Mouse (Mus musculus): ENCODE results near the gene Prrc2b. TPM values are rescaled to one million over a fixed set of nuclear protein-coding genes. Genes with fewer than 3 reads are reported as not detected.
A peak's percentile ranks its signal among the peaks of the same experiment; 100 is the strongest.

Gene Prrc2b
- total and polyA plus RNA-seq, 3 experiments, result 39.3 to 82.6 (median 78.3) TPM

- TF ChIP-seq CTCF (IDR thresholded peaks at IDR 0.05), result peak; percentile 72
- no peak for TF ChIP-seq POLR2A (IDR thresholded peaks at IDR 0.05; ENCODE audit: insufficient read depth, low read depth, low read length)
- TF ChIP-seq EP300 (IDR thresholded peaks at IDR 0.05; ENCODE audit: insufficient read depth, low read depth, low read length), result peak; percentile 71; the same call in 1 of the 2 replicates
- Histone ChIP-seq H3K4me1 (ENCODE audit: control insufficient read depth, insufficient read depth, low read length) (no peaks in the 10 kb centered on the region; the same call in 1 of the 2 replicates), H3K4me3 (no peak overlapping the region), H3K9ac (ENCODE audit: low read depth, low read length) (no peak overlapping the region), H3K27ac (no peak overlapping the region), H3K27me3 (ENCODE audit: control insufficient read depth, insufficient read depth, low read length) (no peaks in the 10 kb centered on the region), H3K79me2 (replicated peaks; ENCODE audit: control insufficient read depth, insufficient read depth, low read length) (peaks cover 2% of the 10 kb centered on the region), H3K36me3 (ENCODE audit: control insufficient read depth, insufficient read depth, low read length) (no peaks in the 10 kb centered on the region)
- intact Hi-C loops (cut with DNase I), result loop anchor here (2.0 to 10.0 kb wide), 3 partner anchors 41 to 277 kb away; partner anchors contain the start of gene Prrc2b
- DNase-seq, result peak; percentile 64 to 71
- WGBS, result 73% methylated on average over 17 of the region's 18 CpGs
Observed at GRCm38 (mm10) chr2:32191872-32192507, 41.1 kb downstream of the Prrc2b start.

GRCm38 (mm10) chr2:32198977-32199376 lies 48.1 kb downstream of the Prrc2b start:
- Histone ChIP-seq H3K27ac (no peak overlapping the region), H3K9ac (ENCODE audit: low read depth, low read length) (no peak overlapping the region), H3K27me3 (ENCODE audit: control insufficient read depth, insufficient read depth, low read length) (no peaks in the 10 kb centered on the region), H3K4me3 (no peak overlapping the region), H3K36me3 (ENCODE audit: control insufficient read depth, insufficient read depth, low read length) (no peaks in the 10 kb centered on the region), H3K79me2 (replicated peaks; ENCODE audit: control insufficient read depth, insufficient read depth, low read length) (peaks cover 1% of the 10 kb centered on the region; the same call in 1 of the 2 replicates), H3K4me1 (ENCODE audit: control insufficient read depth, insufficient read depth, low read length) (no peaks in the 10 kb centered on the region)
- WGBS, result 77% methylated on average over 11 of the region's 11 CpGs
- no peak for TF ChIP-seq POLR2A (IDR thresholded peaks at IDR 0.05; ENCODE audit: insufficient read depth, low read depth, low read length)
- no peak for TF ChIP-seq CTCF (IDR thresholded peaks at IDR 0.05)
- TF ChIP-seq EP300 (IDR thresholded peaks at IDR 0.05; ENCODE audit: insufficient read depth, low read depth, low read length), result no peak
- intact Hi-C loops (cut with DNase I), result loop anchor here (10.0 kb wide), 1 partner anchor 284 kb away; no protein-coding TSS in a partner anchor
- no peak for DNase-seq

GRCm38 (mm10) chr2:32200033-32200432 lies 49.2 kb downstream of the Prrc2b start:
- intact Hi-C loops (cut with DNase I), result no loop called here
- Histone ChIP-seq H3K4me3 (no peak overlapping the region), H3K36me3 (ENCODE audit: control insufficient read depth, insufficient read depth, low read length) (no peaks in the 10 kb centered on the region), H3K79me2 (replicated peaks; ENCODE audit: control insufficient read depth, insufficient read depth, low read length) (0 out of 2 replicates have a peak, but pooled peaks cover 1% of the 10 kb centered on the region), H3K27ac (no peak overlapping the region), H3K9ac (ENCODE audit: low read depth, low read length) (no peak overlapping the region), H3K27me3 (ENCODE audit: control insufficient read depth, insufficient read depth, low read length) (no peaks in the 10 kb centered on the region), H3K4me1 (ENCODE audit: control insufficient read depth, insufficient read depth, low read length) (no peaks in the 10 kb centered on the region)
- DNase-seq, result no peak
- 86% methylated on average over 4 of the region's 4 CpGs for WGBS
- no peak for TF ChIP-seq EP300 (IDR thresholded peaks at IDR 0.05; ENCODE audit: insufficient read depth, low read depth, low read length)
- no peak for TF ChIP-seq POLR2A (IDR thresholded peaks at IDR 0.05; ENCODE audit: insufficient read depth, low read depth, low read length)
- no peak for TF ChIP-seq CTCF (IDR thresholded peaks at IDR 0.05)

GRCm38 (mm10) chr2:32200712-32201111 lies 49.8 kb downstream of the Prrc2b start:
- H3K4me3 ChIP-seq, result no peak overlapping the region
- H3K27ac ChIP-seq, result no peak overlapping the region
- WGBS, result 95% methylated on average over 11 of the region's 11 CpGs
- TF ChIP-seq EP300 (IDR thresholded peaks at IDR 0.05; ENCODE audit: insufficient read depth, low read depth, low read length) (no peak), POLR2A (IDR thresholded peaks at IDR 0.05; ENCODE audit: insufficient read depth, low read depth, low read length) (no peak)
- H3K4me1 ChIP-seq (ENCODE audit: control insufficient read depth, insufficient read depth, low read length), result no peaks in the 10 kb centered on the region
- H3K36me3 ChIP-seq (ENCODE audit: control insufficient read depth, insufficient read depth, low read length), result no peaks in the 10 kb centered on the region
- H3K27me3 ChIP-seq (ENCODE audit: control insufficient read depth, insufficient read depth, low read length), result no peaks in the 10 kb centered on the region
- intact Hi-C loops (cut with DNase I), result no loop called here
- DNase-seq, result no peak
- H3K79me2 ChIP-seq (replicated peaks; ENCODE audit: control insufficient read depth, insufficient read depth, low read length), result 0 out of 2 replicates have a peak, but pooled peaks cover 1% of the 10 kb centered on the region
- H3K9ac ChIP-seq (ENCODE audit: low read depth, low read length), result no peak overlapping the region

GRCm38 (mm10) chr2:32201527-32201926 lies 50.6 kb downstream of the Prrc2b start:
- Histone ChIP-seq H3K36me3 (ENCODE audit: control insufficient read depth, insufficient read depth, low read length) (no peaks in the 10 kb centered on the region), H3K27ac (no peak overlapping the region), H3K79me2 (replicated peaks; ENCODE audit: control insufficient read depth, insufficient read depth, low read length) (0 out of 2 replicates have a peak, but pooled peaks cover 1% of the 10 kb centered on the region), H3K9ac (ENCODE audit: low read depth, low read length) (no peak overlapping the region), H3K27me3 (ENCODE audit: control insufficient read depth, insufficient read depth, low read length) (no peaks in the 10 kb centered on the region), H3K4me3 (no peak overlapping the region), H3K4me1 (ENCODE audit: control insufficient read depth, insufficient read depth, low read length) (no peaks in the 10 kb centered on the region)
- intact Hi-C loops (cut with DNase I), result no loop called here
- WGBS, result 52% methylated on average over 7 of the region's 7 CpGs
- TF ChIP-seq CTCF (IDR thresholded peaks at IDR 0.05) (no peak), POLR2A (IDR thresholded peaks at IDR 0.05; ENCODE audit: insufficient read depth, low read depth, low read length) (no peak), EP300 (IDR thresholded peaks at IDR 0.05; ENCODE audit: insufficient read depth, low read depth, low read length) (no peak)
- DNase-seq, result no peak

GRCm38 (mm10) chr2:32203853-32204252 lies 53.0 kb downstream of the Prrc2b start:
- DNase-seq, result no peak
- Histone ChIP-seq H3K9ac (ENCODE audit: low read depth, low read length) (no peak overlapping the region), H3K79me2 (replicated peaks; ENCODE audit: control insufficient read depth, insufficient read depth, low read length) (no peaks in the 10 kb centered on the region), H3K27ac (no peak overlapping the region), H3K4me1 (ENCODE audit: control insufficient read depth, insufficient read depth, low read length) (no peaks in the 10 kb centered on the region), H3K36me3 (ENCODE audit: control insufficient read depth, insufficient read depth, low read length) (no peaks in the 10 kb centered on the region), H3K27me3 (ENCODE audit: control insufficient read depth, insufficient read depth, low read length) (no peaks in the 10 kb centered on the region), H3K4me3 (no peak overlapping the region)
- intact Hi-C loops (cut with DNase I), result no loop called here
- 92% methylated on average over 13 of the region's 13 CpGs for WGBS
- TF ChIP-seq POLR2A (IDR thresholded peaks at IDR 0.05; ENCODE audit: insufficient read depth, low read depth, low read length), result no peak
- TF ChIP-seq CTCF (IDR thresholded peaks at IDR 0.05), result no peak
- no peak for TF ChIP-seq EP300 (IDR thresholded peaks at IDR 0.05; ENCODE audit: insufficient read depth, low read depth, low read length)
